Mouse (Mus musculus) lung, postnatal 4 days (tissue): ENCODE data around the gene Troap.
A peak's percentile ranks its signal among the peaks of the same experiment; 100 is the strongest.
"Not testable (repeated sequence)": the region's sequence is repeated elsewhere in the genome, so short reads cannot be mapped to it uniquely, and the experiment has no call there.

Source experiments
- DNase-seq, 2 experiments: peaks; one replicate each; pipeline ENCODE4 v3.0.0; 2021

Gene Troap

GRCm38 (mm10) chr15:99040920-99041856 lies 33.2 kb upstream of the Troap start:
- no peak for DNase-seq

GRCm38 (mm10) chr15:99042334-99042733 lies 32.0 kb upstream of the Troap start:
- no peak for DNase-seq

GRCm38 (mm10) chr15:99044854-99045253 lies 29.5 kb upstream of the Troap start:
- peak in 1 of 2 experiments; percentile 49 for DNase-seq

GRCm38 (mm10) chr15:99045734-99046133 lies 28.6 kb upstream of the Troap start:
- DNase-seq, result not testable (repeated sequence)

GRCm38 (mm10) chr15:99049473-99050253 lies 24.7 kb upstream of the Troap start:
- peak in 1 of 2 experiments; percentile 63 for DNase-seq

- DNase-seq, result no peak
Measured at GRCm38 (mm10) chr15:99053373-99053772, 21.0 kb upstream of the Troap start.

GRCm38 (mm10) chr15:99055040-99055439 lies 19.3 kb upstream of the Troap start, which contains the start of gene Prph:
Gene Prph, plus strand, starts transcription at chr15:99055174.
- no peak for DNase-seq

GRCm38 (mm10) chr15:99055511-99055961 lies 18.8 kb upstream of the Troap start:
- no peak for DNase-seq

- DNase-seq, result peak in 1 of 2 experiments; percentile 50
Measured at GRCm38 (mm10) chr15:99056332-99056731, 18.0 kb upstream of the Troap start.

GRCm38 (mm10) chr15:99065557-99066165 lies 8.7 kb upstream of the Troap start:
- no peak for DNase-seq

- no peak for DNase-seq
Measured at GRCm38 (mm10) chr15:99071988-99072387, 2.4 kb upstream of the Troap start.

GRCm38 (mm10) chr15:99074600-99075333 lies 392 bp downstream of the Troap start:
- DNase-seq, result peak; percentile 98

GRCm38 (mm10) chr15:99076011-99076410 lies 1.6 kb downstream of the Troap start:
- DNase-seq, result not testable (repeated sequence)

GRCm38 (mm10) chr15:99078181-99078910 lies 4.0 kb downstream of the Troap start:
- DNase-seq, result no peak

GRCm38 (mm10) chr15:99079804-99080203 lies 5.4 kb downstream of the Troap start:
- DNase-seq, result no peak

- no peak for DNase-seq
Measured at GRCm38 (mm10) chr15:99082322-99082721, 7.9 kb downstream of the Troap start.

GRCm38 (mm10) chr15:99082840-99083239 lies 8.5 kb downstream of the Troap start:
- DNase-seq, result no peak

- DNase-seq, result peak; percentile 54 to 66
Measured at GRCm38 (mm10) chr15:99083258-99083657, 8.9 kb downstream of the Troap start.

GRCm38 (mm10) chr15:99083867-99084557 lies 9.6 kb downstream of the Troap start:
- DNase-seq, result no peak

GRCm38 (mm10) chr15:99084618-99085017 lies 10.2 kb downstream of the Troap start:
- DNase-seq, result no peak

- no peak for DNase-seq
Measured at GRCm38 (mm10) chr15:99085997-99086396, 11.6 kb downstream of the Troap start.
